Mouse (Mus musculus): ENCODE data around the gene Vps16. TPM values are rescaled to one million over a fixed set of nuclear protein-coding genes. Genes with fewer than 3 reads are reported as not detected.

Gene Vps16
- polyA plus RNA-seq, 1 experiment from 2014 or later, result 112 TPM

DNA sequence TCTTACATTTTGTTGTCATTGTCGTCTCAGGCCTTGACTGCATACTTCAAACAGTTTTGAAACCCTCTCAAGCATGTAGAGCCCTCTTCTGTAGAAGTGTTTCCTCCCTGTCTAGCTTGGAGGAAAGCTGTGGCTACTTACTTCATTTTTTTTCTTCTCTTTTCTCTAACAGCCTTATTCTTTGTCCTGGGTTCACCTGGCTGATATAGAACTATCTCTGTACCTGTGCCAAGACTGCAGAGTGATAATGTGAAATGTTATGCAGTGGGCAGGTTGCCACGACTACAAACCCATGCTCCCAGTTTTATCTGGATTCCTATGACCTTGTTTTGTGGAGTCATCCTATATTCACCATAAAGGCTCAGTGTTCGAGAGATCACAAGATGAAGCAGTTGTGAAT is 6.3 kb downstream of the Vps16 start:
- Histone ChIP-seq H3K27ac (replicated peaks) (no peak overlapping the region), H3K27me3 (replicated peaks; ENCODE audit: low read depth, poor library complexity, severe bottlenecking) (no peaks in the 10 kb centered on the region), H3K36me3 (replicated peaks) (peaks cover 48% of the 10 kb centered on the region), H3K4me1 (peaks cover under 1% of the 10 kb centered on the region; the same call in 1 of the 2 replicates), H3K4me3 (no peak overlapping the region), H3K9me3 (no peaks in the 10 kb centered on the region)
- 88% methylated on average over 3 of the region's 3 CpGs for WGBS
- DNase-seq (ENCODE audit: low spot score), result no peak

DNA sequence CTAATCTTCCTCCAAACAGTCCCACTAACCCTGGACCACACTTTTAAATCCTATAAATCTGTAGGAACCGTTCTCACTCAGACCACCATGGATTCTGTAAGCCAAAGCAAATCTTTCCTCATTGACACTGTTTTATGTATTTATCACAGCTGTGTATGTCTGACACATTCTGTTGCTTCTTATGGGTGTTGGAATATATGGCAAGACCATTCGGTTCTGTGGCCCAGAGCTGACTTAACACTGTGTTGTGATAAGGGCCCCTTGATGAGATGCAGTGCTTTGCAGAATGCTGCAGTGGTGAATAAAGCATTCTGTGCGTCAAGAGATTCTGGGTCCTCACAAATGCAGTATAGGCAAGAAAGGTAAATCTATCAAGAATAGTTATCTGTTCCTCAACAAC is 8.0 kb downstream of the Vps16 start:
- Histone ChIP-seq H3K9me3 (no peaks in the 10 kb centered on the region), H3K27me3 (replicated peaks; ENCODE audit: low read depth, poor library complexity, severe bottlenecking) (no peaks in the 10 kb centered on the region), H3K36me3 (replicated peaks) (peaks cover 47% of the 10 kb centered on the region), H3K4me3 (no peak overlapping the region), H3K27ac (replicated peaks) (no peak overlapping the region), H3K4me1 (no peaks in the 10 kb centered on the region)
- WGBS, result 88% methylated on average over 3 of the region's 3 CpGs
- DNase-seq (ENCODE audit: low spot score), result no peak

DNA sequence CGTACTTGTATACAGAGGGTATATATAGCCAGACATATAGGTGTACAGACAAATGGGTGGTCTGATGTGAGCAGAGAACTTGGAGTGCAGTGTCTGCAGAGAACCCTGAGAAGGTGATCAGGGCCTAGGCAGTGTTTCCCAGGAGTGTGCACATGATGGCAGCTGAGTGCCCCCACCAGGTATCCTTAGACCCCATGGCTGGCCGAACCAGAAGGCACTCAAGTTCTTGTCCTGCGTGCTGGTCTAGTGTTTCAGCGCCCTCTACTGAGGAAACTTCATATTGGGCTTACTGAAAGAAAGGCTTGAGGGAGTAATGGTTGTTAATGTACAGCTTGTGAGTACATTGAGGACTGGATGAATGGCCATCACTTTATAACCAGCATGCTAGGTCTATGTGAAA is 9.0 kb downstream of the Vps16 start:
- 25% methylated on average over 4 of the region's 4 CpGs for WGBS
- no peaks in the 10 kb centered on the region for H3K27me3 ChIP-seq (replicated peaks; ENCODE audit: low read depth, poor library complexity, severe bottlenecking)
- H3K4me1 ChIP-seq, result no peaks in the 10 kb centered on the region
- H3K4me3 ChIP-seq, result no peak overlapping the region
- peaks cover 48% of the 10 kb centered on the region for H3K36me3 ChIP-seq (replicated peaks)
- DNase-seq (ENCODE audit: low spot score), result peak; percentile 42
- no peaks in the 10 kb centered on the region for H3K9me3 ChIP-seq
- no peak overlapping the region for H3K27ac ChIP-seq (replicated peaks)

- 96% methylated on average over 1 of the region's 1 CpGs for WGBS
- H3K36me3 ChIP-seq (replicated peaks), result peaks cover 62% of the 10 kb centered on the region
- no peaks in the 10 kb centered on the region for H3K27me3 ChIP-seq (replicated peaks; ENCODE audit: low read depth, poor library complexity, severe bottlenecking)
Measured at GRCm38 (mm10) chr2:130436769-130437168, 12.6 kb downstream of the Vps16 start.

GRCm38 (mm10) chr2:130438861-130439260 is 14.7 kb downstream of the Vps16 start:
- WGBS, result 94% methylated on average over 3 of the region's 3 CpGs
- no peaks in the 10 kb centered on the region for H3K4me1 ChIP-seq
- no peak overlapping the region for H3K27ac ChIP-seq (replicated peaks)
- H3K36me3 ChIP-seq (replicated peaks), result peaks cover 73% of the 10 kb centered on the region
- no peak overlapping the region for H3K4me3 ChIP-seq
- no peaks in the 10 kb centered on the region for H3K9me3 ChIP-seq
- H3K27me3 ChIP-seq (replicated peaks; ENCODE audit: low read depth, poor library complexity, severe bottlenecking), result no peaks in the 10 kb centered on the region
- no peak for DNase-seq (ENCODE audit: low spot score)

More at GRCm38 (mm10) chr2:130436769-130437168, 12.6 kb downstream of the Vps16 start:
- no peak for DNase-seq (ENCODE audit: low spot score)
- no peak overlapping the region for H3K27ac ChIP-seq (replicated peaks)
- H3K4me3 ChIP-seq, result no peak overlapping the region
- H3K4me1 ChIP-seq, result no peaks in the 10 kb centered on the region
- H3K9me3 ChIP-seq, result no peaks in the 10 kb centered on the region

DNA sequence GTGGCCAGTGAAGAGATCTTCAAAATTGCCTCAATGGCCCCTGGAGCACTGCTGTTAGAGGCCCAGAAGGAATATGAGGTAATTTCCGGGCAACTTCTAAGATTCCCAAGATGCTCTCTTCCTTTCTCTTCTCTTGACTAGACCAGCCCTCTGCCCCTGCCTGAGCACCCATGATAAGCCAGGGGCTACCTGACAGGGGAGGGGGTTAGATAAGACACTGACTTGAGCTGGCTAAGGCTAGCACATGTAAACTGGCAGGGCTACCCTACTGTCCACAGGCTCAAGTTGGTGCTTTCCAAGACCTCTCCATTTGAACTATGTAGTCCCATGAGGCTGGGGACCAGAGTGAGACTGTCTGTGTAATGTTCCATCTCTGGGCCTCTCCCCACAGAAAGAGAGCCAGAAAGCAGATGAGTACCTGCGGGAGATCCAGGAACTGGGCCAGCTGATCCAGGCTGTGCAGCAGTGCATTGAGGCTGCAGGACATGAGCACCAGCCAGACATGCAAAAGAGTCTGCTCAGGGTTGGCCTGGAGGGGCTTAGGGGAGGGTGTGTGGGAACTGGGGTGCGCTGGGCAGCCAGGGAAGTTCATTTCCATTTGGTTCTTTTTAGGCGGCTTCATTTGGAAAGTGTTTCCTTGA is 15.8 kb downstream of the Vps16 start:
- Histone ChIP-seq H3K4me1 (no peaks in the 10 kb centered on the region), H3K4me3 (no peak overlapping the region), H3K36me3 (replicated peaks) (peaks cover 82% of the 10 kb centered on the region), H3K27ac (replicated peaks) (no peak overlapping the region), H3K27me3 (replicated peaks; ENCODE audit: low read depth, poor library complexity, severe bottlenecking) (no peaks in the 10 kb centered on the region), H3K9me3 (no peaks in the 10 kb centered on the region)
- WGBS, result 95% methylated on average over 4 of the region's 4 CpGs
- DNase-seq (ENCODE audit: low spot score), result no peak

- Histone ChIP-seq H3K27ac (replicated peaks) (no peak overlapping the region), H3K4me1 (no peaks in the 10 kb centered on the region), H3K9me3 (no peaks in the 10 kb centered on the region), H3K27me3 (replicated peaks; ENCODE audit: low read depth, poor library complexity, severe bottlenecking) (peaks cover under 1% of the 10 kb centered on the region; the same call in 1 of the 2 replicates), H3K4me3 (no peak overlapping the region), H3K36me3 (replicated peaks) (peaks cover 82% of the 10 kb centered on the region)
- DNase-seq (ENCODE audit: low spot score), result no peak
- WGBS, result 88% methylated on average over 10 of the region's 10 CpGs
Measured at GRCm38 (mm10) chr2:130442162-130442561, 18.0 kb downstream of the Vps16 start.

DNA sequence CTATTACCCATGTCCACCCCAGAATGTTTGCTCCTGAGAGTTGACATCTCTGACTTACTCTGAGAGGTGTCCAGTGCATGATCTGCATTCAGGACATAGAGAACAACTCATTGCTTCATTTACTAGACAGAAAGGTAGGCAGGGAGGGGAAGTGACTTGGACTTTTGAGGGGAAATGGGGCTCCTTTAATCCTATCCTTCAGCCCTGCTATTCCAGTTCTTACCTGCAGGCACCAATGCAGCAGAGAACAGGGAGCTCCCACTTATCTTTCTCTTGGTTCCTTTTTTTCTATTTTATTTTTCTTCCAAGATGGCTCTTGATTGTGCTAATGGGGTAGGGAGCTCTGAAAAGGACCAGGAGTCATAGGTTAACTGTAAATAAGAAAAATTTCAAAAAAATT is 24.3 kb downstream of the Vps16 start:
- Histone ChIP-seq H3K9me3 (no peaks in the 10 kb centered on the region), H3K36me3 (replicated peaks) (peaks cover 19% of the 10 kb centered on the region), H3K4me3 (no peak overlapping the region), H3K27ac (replicated peaks) (no peak overlapping the region), H3K27me3 (replicated peaks; ENCODE audit: low read depth, poor library complexity, severe bottlenecking) (peaks cover 25% of the 10 kb centered on the region), H3K4me1 (peaks cover 28% of the 10 kb centered on the region)
- DNase-seq (ENCODE audit: low spot score), result no peak

DNA sequence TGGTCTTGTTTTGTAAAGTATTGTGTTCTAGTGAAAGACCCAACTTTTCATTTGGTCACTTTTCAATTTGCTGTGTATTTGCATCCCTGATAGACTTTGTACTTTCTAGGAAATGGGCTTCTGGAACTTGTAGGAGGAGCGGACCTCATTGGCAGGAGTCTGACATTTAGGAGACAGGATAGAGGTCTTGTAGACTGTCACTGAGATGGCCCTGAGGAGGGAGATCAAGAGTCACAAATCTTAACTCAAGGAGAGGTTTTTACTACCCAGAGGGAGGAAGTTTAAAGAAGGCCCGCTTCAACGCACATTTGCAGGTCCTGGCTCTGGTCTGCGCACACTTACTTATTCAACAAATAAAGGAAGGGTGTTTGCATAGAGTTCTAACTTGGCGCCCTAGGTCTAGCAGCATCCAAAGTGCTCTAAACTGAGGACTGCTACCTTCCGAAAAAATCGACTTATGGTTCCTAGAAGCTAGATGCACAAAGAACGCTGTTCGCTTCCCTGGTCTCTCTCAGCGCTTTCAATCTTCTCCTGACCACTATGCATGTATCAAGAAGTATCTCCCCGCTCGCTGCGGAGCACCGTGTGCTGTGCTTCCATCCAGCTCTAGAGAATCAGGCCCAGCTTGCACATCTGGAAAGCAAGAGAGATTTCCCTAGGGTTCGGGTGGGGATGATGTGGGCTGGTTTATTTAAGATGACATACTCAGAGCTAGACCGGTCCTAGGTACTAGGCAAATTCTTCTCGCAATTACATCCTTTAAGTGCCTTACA is 25.1 kb downstream of the Vps16 start:
- H3K36me3 ChIP-seq (replicated peaks), result peaks cover 12% of the 10 kb centered on the region
- no peak overlapping the region for H3K27ac ChIP-seq (replicated peaks)
- peak; percentile 34 for DNase-seq (ENCODE audit: low spot score)
- no peaks in the 10 kb centered on the region for H3K9me3 ChIP-seq
- H3K4me1 ChIP-seq, result peaks cover 28% of the 10 kb centered on the region
- WGBS, result 8% methylated on average over 17 of the region's 17 CpGs
- peaks cover 25% of the 10 kb centered on the region for H3K27me3 ChIP-seq (replicated peaks; ENCODE audit: low read depth, poor library complexity, severe bottlenecking)
- H3K4me3 ChIP-seq, result peak overlapping the region; percentile 95

DNA sequence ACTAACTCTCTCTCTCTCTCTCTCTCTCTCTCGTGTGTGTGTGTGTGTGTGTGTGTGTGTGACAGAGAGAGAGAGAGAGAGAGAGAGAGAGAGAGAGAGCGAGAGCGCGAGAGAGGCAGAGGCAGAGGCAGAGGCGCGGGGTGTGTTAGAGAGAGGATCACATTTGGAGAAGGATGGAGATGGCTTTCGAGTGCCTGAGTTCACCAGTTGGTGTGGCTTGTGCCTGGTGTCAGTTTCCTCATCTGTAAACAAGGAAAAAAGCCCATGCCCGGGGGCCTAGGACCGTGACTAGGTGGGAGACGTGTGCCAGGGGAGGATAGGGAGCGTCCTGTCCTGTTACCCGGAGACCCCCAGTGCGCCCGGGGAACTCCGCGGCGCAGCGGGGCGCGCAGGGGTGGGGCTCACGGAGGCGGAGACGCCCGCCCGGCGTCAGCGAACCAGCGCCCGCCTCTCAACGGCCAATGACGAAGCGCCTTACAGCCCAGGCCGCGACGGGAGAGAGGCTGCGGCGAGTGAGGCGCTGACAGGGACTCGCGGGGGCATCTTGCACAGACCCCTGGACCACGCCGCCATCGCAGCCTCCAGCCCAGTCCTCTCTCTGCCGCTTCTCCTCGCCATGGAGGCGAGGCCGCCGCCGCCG is 25.8 kb downstream of the Vps16 start, which contains the start of gene Ptpra:
Gene Ptpra, plus strand, starts transcription at position 485 of the 640 bp plus-strand sequence.
- DNase-seq (ENCODE audit: low spot score), result peak; percentile 94
- peak within 1 kb of the TSS; percentile 92 for H3K27ac ChIP-seq (replicated peaks)
- H3K36me3 ChIP-seq (replicated peaks), result peaks cover 6% of the 10 kb centered on the region
- peaks cover 28% of the 10 kb centered on the region for H3K4me1 ChIP-seq
- peaks cover 25% of the 10 kb centered on the region for H3K27me3 ChIP-seq (replicated peaks; ENCODE audit: low read depth, poor library complexity, severe bottlenecking)
- H3K9me3 ChIP-seq, result no peaks in the 10 kb centered on the region
- peak within 1 kb of the TSS; percentile 95 for H3K4me3 ChIP-seq
- WGBS, result under 1% methylated on average over 50 of the region's 50 CpGs

- Histone ChIP-seq H3K9me3 (no peaks in the 10 kb centered on the region), H3K4me3 (peak overlapping the region; percentile 95), H3K27ac (replicated peaks) (peak overlapping the region; percentile 92), H3K27me3 (replicated peaks; ENCODE audit: low read depth, poor library complexity, severe bottlenecking) (peaks cover 25% of the 10 kb centered on the region), H3K36me3 (replicated peaks) (peaks cover 3% of the 10 kb centered on the region), H3K4me1 (peaks cover 28% of the 10 kb centered on the region)
- WGBS, result under 1% methylated on average over 47 of the region's 47 CpGs
- no peak for DNase-seq (ENCODE audit: low spot score)
Measured at GRCm38 (mm10) chr2:130450434-130450796, 26.3 kb downstream of the Vps16 start.

GRCm38 (mm10) chr2:130451086-130451726 is 27.1 kb downstream of the Vps16 start:
- Histone ChIP-seq H3K27ac (replicated peaks) (no peak overlapping the region), H3K36me3 (replicated peaks) (no peaks in the 10 kb centered on the region), H3K27me3 (replicated peaks; ENCODE audit: low read depth, poor library complexity, severe bottlenecking) (peaks cover 25% of the 10 kb centered on the region), H3K9me3 (no peaks in the 10 kb centered on the region), H3K4me1 (peaks cover 28% of the 10 kb centered on the region), H3K4me3 (peak overlapping the region; percentile 95)
- DNase-seq (ENCODE audit: low spot score), result no peak
- 74% methylated on average over 14 of the region's 14 CpGs for WGBS
